Mouse (Mus musculus) hematopoietic stem cell, adult 5-6 weeks (primary cell): Measurements from ENCODE around the gene Gabrg2. TPM values are rescaled to one million over a fixed set of nuclear protein-coding genes. Genes with fewer than 3 reads are reported as not detected.

Experiments
- ATAC-seq, 2 experiments: fragments of 125-278 bp in 1 of 2; replicated peaks in 1 of 2; 2 replicates each; pipeline ENCODE4 v1.8.0; 2016 to 2017; ENCODE audit warnings: inconsistent platforms in 2 of 2, mild to moderate bottlenecking in 2 of 2, moderate number of reproducible peaks in 2 of 2, low read depth in 1 of 2, moderate TSS enrichment in 1 of 2; ENCODE audit not compliant: low FRiP score in 2 of 2, poor library complexity in 2 of 2, severe bottlenecking in 2 of 2, insufficient read depth in 1 of 2, low TSS enrichment in 1 of 2
- total RNA-seq: library from RNA; stranded (forward); fragments of 172-1452, 232-1000 nt; gene quantifications from 2 replicates; pipeline ENCODE4 v1.2.3, GENCODE M21; 2017

Gene Gabrg2
- total RNA-seq = not detected in 2 replicates

GRCm38 (mm10) chr11:42000190-42001098, at the start of gene Gabrg2:
Gene Gabrg2, minus strand, starts transcription at chr11:42000857.
- no peak for ATAC-seq

- ATAC-seq = no peak
Observed at GRCm38 (mm10) chr11:42048201-42048600, 47.5 kb upstream of the Gabrg2 start.

GRCm38 (mm10) chr11:41999468-41999881, 1.2 kb downstream of the Gabrg2 start:
- ATAC-seq = no peak

GRCm38 (mm10) chr11:41980152-41980551, 20.5 kb downstream of the Gabrg2 start:
- ATAC-seq = no peak

- no peak for ATAC-seq
Observed at GRCm38 (mm10) chr11:41968595-41968994, 32.1 kb downstream of the Gabrg2 start.

- no peak for ATAC-seq
Observed at GRCm38 (mm10) chr11:41962706-41963105, 38.0 kb downstream of the Gabrg2 start.

GRCm38 (mm10) chr11:41953550-41953949, 47.1 kb downstream of the Gabrg2 start:
- ATAC-seq = no peak

- no peak for ATAC-seq
Observed at GRCm38 (mm10) chr11:41951898-41952297, 48.8 kb downstream of the Gabrg2 start.

- ATAC-seq = no peak
Observed at GRCm38 (mm10) chr11:41945471-41945870, 55.2 kb downstream of the Gabrg2 start.

- ATAC-seq = no peak
Observed at GRCm38 (mm10) chr11:41937979-41938378, 62.7 kb downstream of the Gabrg2 start.

- no peak for ATAC-seq
Observed at GRCm38 (mm10) chr11:41918864-41919263, 81.8 kb downstream of the Gabrg2 start.

GRCm38 (mm10) chr11:41914066-41914465, 86.6 kb downstream of the Gabrg2 start:
- no peak for ATAC-seq

- no peak for ATAC-seq
Observed at GRCm38 (mm10) chr11:41903661-41904060, 97.0 kb downstream of the Gabrg2 start.

Other genes with a start within 250 kb of the Gabrg2 start
- gene Gabra1, start 182.1 kb upstream of the Gabrg2 start, total RNA-seq = not detected in 2 replicates